ENCODE assay signal across 9 mouse cellular contexts in the genomic region with DNA sequence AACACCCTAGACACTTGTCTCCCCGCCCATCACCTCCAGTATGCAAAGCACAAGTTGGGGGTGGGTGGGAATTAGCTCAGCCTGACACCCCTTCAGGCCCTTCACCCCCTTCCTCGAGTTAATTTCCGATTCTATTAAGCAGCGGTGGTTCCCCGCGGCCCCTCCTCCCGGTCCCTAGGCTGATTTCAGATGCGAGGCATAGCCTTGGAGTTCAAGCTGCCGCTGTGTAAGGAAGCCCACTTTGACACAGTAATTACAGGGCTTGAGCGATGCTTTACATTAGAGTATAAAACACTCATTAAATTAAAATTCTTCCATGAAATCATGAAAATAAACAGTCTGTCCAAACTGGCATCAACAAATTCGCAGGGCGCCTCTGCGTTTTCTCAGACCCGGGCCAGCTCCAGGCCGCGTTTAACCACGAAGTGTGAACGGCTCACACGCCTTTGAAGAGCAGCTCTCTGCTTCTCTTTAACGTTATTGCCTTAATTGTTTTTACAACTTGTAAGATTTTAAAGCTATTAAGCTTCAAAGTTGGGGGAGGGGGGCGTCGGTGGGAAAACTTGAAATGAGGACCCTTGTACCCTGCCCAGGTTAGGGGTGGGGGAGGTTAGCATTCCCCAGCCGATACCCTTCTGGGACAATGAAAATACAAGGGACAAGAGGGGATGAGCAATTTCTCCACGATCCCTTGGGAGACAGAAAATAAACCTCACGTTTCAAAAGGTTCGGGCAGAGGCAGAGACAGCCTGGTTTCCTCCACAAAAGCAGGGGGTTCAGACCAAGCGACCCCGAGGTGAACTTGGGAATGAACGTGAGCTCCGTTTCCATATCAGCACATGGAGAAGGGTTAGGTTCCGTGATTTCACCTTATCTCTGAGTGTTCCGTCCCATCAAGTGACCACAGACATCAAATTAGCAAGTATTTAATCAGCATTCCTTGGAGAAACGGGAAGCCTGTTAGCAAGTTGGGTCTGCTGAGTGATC.
DNase-seq lines count a peak whose midpoint lies in the region; ATAC-seq and TF ChIP-seq lines count a peak whose summit lies in the region.
"Had no signal": no experiment of that assay in that cellular context is flagged by ENCODE, and none has a peak within 500 bp of the region (broad histone marks: within the 10 kb centered on the region; RNA-seq: fewer than 3 reads in every experiment).

No protein-coding gene starts in this region.

- peak overlapping the region; percentile 40 for H3K4me3 ChIP-seq in heart, embryonic 10.5 days
- no peak overlapping the region for H3K4me3 ChIP-seq in stomach, embryonic 14.5 days (ENCODE audit: low read depth, low read length)
- no peak overlapping the region for H3K4me3 ChIP-seq in stomach, postnatal 0 days (ENCODE audit: low read depth, low read length)
- no peak overlapping the region for H3K4me3 ChIP-seq in limb, embryonic 14.5 days (replicated peaks; ENCODE audit: low read length)
- no peak overlapping the region for H3K4me3 ChIP-seq in stomach, embryonic 16.5 days (replicated peaks; ENCODE audit: low read length)
- H3K4me3 ChIP-seq: megakaryocyte, embryonic 14.5 days had no signal

- TF ChIP-seq POLR2A in limb, embryonic 14.5 days (IDR thresholded peaks at IDR 0.05; ENCODE audit: borderline replicate concordance, extremely low read depth, insufficient read depth, insufficient read length), result no peak

- H3K9me3 ChIP-seq in heart, embryonic 10.5 days, result no peaks in the 10 kb centered on the region
- no peaks in the 10 kb centered on the region for H3K9me3 ChIP-seq in stomach, embryonic 14.5 days (ENCODE audit: control insufficient read depth, low read depth, low read length)
- no peaks in the 10 kb centered on the region for H3K9me3 ChIP-seq in stomach, postnatal 0 days (ENCODE audit: control insufficient read depth, low read length)
- H3K9me3 ChIP-seq in limb, embryonic 14.5 days (ENCODE audit: control insufficient read depth, low read length), result peaks cover 9% of the 10 kb centered on the region; the same call in 1 of the 2 replicates
- H3K9me3 ChIP-seq in stomach, embryonic 16.5 days (replicated peaks; ENCODE audit: control insufficient read depth, low read length), result no peaks in the 10 kb centered on the region

- H3K27ac ChIP-seq in heart, embryonic 10.5 days, result no peak overlapping the region
- H3K27ac ChIP-seq in stomach, embryonic 14.5 days (ENCODE audit: low read length), result no peak overlapping the region
- H3K27ac ChIP-seq in stomach, postnatal 0 days (replicated peaks), result no peak overlapping the region
- no peak overlapping the region for H3K27ac ChIP-seq in limb, embryonic 14.5 days (replicated peaks; ENCODE audit: low read depth, low read length)
- H3K27ac ChIP-seq in stomach, embryonic 16.5 days (ENCODE audit: low read length), result no peak overlapping the region

- no peak for TF ChIP-seq EP300 in stomach, postnatal 0 days (optimal IDR thresholded peaks at IDR 0.05)

- peaks cover 15% of the 10 kb centered on the region for H3K4me1 ChIP-seq in heart, embryonic 10.5 days
- peaks cover 8% of the 10 kb centered on the region; the same call in 1 of the 2 replicates for H3K4me1 ChIP-seq in stomach, embryonic 14.5 days (ENCODE audit: control insufficient read depth, insufficient read depth, low read length)
- no peaks in the 10 kb centered on the region for H3K4me1 ChIP-seq in stomach, postnatal 0 days (replicated peaks; ENCODE audit: control insufficient read depth, insufficient read depth)
- H3K4me1 ChIP-seq in limb, embryonic 14.5 days (ENCODE audit: control insufficient read depth, insufficient read depth, low read length), result peaks cover 35% of the 10 kb centered on the region
- H3K4me1 ChIP-seq in stomach, embryonic 16.5 days (ENCODE audit: control insufficient read depth, insufficient read depth, low read length), result 0 out of 2 replicates have a peak, but pooled peaks cover 3% of the 10 kb centered on the region
- H3K4me1 ChIP-seq: megakaryocyte, embryonic 14.5 days had no signal

- H3K27me3 ChIP-seq in heart, embryonic 10.5 days (ENCODE audit: insufficient read depth, poor library complexity, severe bottlenecking), result peaks cover 53% of the 10 kb centered on the region
- no peaks in the 10 kb centered on the region for H3K27me3 ChIP-seq in stomach, embryonic 14.5 days (ENCODE audit: control insufficient read depth, insufficient read depth, low read length)
- H3K27me3 ChIP-seq in stomach, postnatal 0 days (ENCODE audit: control insufficient read depth, insufficient read depth, low read length), result no peaks in the 10 kb centered on the region
- H3K27me3 ChIP-seq in limb, embryonic 14.5 days (ENCODE audit: control insufficient read depth, insufficient read depth, low read length), result peaks cover 14% of the 10 kb centered on the region
- H3K27me3 ChIP-seq in stomach, embryonic 16.5 days (ENCODE audit: control insufficient read depth, insufficient read depth, low read length), result peaks cover 7% of the 10 kb centered on the region; the same call in 1 of the 2 replicates

- no peak overlapping the region for H3K9ac ChIP-seq in stomach, embryonic 14.5 days (replicated peaks; ENCODE audit: low read depth, low read length)
- H3K9ac ChIP-seq in stomach, postnatal 0 days (ENCODE audit: low read length), result no peak overlapping the region
- H3K9ac ChIP-seq in limb, embryonic 14.5 days (ENCODE audit: low read depth, low read length, severe bottlenecking), result no peak overlapping the region
- H3K9ac ChIP-seq in stomach, embryonic 16.5 days (ENCODE audit: low read length), result no peak overlapping the region

- no peak for DNase-seq in heart, embryonic 10.5 days (ENCODE audit: low spot score)
- no peak for DNase-seq in heart, adult 11 months
- no peak for DNase-seq in stomach, postnatal 0 days (ENCODE audit: low spot score)
- DNase-seq in limb, embryonic 14.5 days (ENCODE audit: low spot score), result peak; percentile 20
- no peak for DNase-seq in urinary bladder, postnatal 25 days (ENCODE audit: low spot score)
- no peak for DNase-seq in layer of hippocampus, adult 9-10 months (ENCODE audit: low spot score)

- TF ChIP-seq CTCF in stomach, postnatal 0 days (IDR thresholded peaks at IDR 0.05; ENCODE audit: low read depth), result no peak

- H3K36me3 ChIP-seq in heart, embryonic 10.5 days, result no peaks in the 10 kb centered on the region
- no peaks in the 10 kb centered on the region for H3K36me3 ChIP-seq in stomach, embryonic 14.5 days (ENCODE audit: control insufficient read depth, insufficient read depth, low read length)
- no peaks in the 10 kb centered on the region for H3K36me3 ChIP-seq in stomach, postnatal 0 days (ENCODE audit: control insufficient read depth, insufficient read depth, low read length)
- no peaks in the 10 kb centered on the region for H3K36me3 ChIP-seq in limb, embryonic 14.5 days (ENCODE audit: control insufficient read depth, insufficient read depth, low read length)
- H3K36me3 ChIP-seq in stomach, embryonic 16.5 days (ENCODE audit: control insufficient read depth, insufficient read depth, low read length), result no peaks in the 10 kb centered on the region

- 0 out of 2 replicates have a peak, but pooled peaks have one; percentile 58 for ATAC-seq in stomach, embryonic 14.5 days (ENCODE audit: insufficient number of reproducible peaks, insufficient read depth, low FRiP score, low read depth)
- no peak for ATAC-seq in stomach, postnatal 0 days (ENCODE audit: low FRiP score, low TSS enrichment)
- ATAC-seq in limb, embryonic 14.5 days (ENCODE audit: low FRiP score, low read depth), result peak; percentile 17; the same call in 1 of the 2 replicates
- ATAC-seq in stomach, embryonic 16.5 days (ENCODE audit: insufficient read depth, low FRiP score), result no peak

- WGBS in heart, embryonic 10.5 days, result 4% methylated on average over 33 of the region's 33 CpGs
- WGBS in stomach, embryonic 14.5 days, result 9% methylated on average over 33 of the region's 33 CpGs
- 12% methylated on average over 33 of the region's 33 CpGs for WGBS in stomach, postnatal 0 days
- WGBS in limb, embryonic 14.5 days, result 8% methylated on average over 33 of the region's 33 CpGs
- 11% methylated on average over 33 of the region's 33 CpGs for WGBS in stomach, embryonic 16.5 days

- peak overlapping the region; percentile 15; the same call in 1 of the 2 replicates for H3K4me2 ChIP-seq in stomach, embryonic 14.5 days (replicated peaks; ENCODE audit: low read depth, low read length)
- no peak overlapping the region for H3K4me2 ChIP-seq in stomach, postnatal 0 days (replicated peaks; ENCODE audit: low read depth)
- peak overlapping the region; percentile 20; the same call in 1 of the 2 replicates for H3K4me2 ChIP-seq in limb, embryonic 14.5 days (replicated peaks; ENCODE audit: low read depth, low read length, severe bottlenecking)
- peak overlapping the region; percentile 9; the same call in 1 of the 2 replicates for H3K4me2 ChIP-seq in stomach, embryonic 16.5 days (ENCODE audit: low read depth, low read length)

Comparison
In these comparisons a context has a peak if more than half of its experiments do, and no peak if none do; other contexts are left out.
1. ATAC-seq: peak in stomach, embryonic 14.5 days (single experiment) and limb, embryonic 14.5 days (single experiment); none in stomach, postnatal 0 days (single experiment) and stomach, embryonic 16.5 days (single experiment).